Mouse (Mus musculus) retina, postnatal 7 days (tissue): ENCODE data around the gene Egfem1.

Source experiments
- DNase-seq: peaks from one replicate; pipeline ENCODE4 v3.0.0-alpha.2; 2012; ENCODE audit warnings: low read depth, low spot score

Egfem1 gene

GRCm38 (mm10) chr3:29342223-29342791 lies 260.5 kb downstream of the Egfem1 start:
- DNase-seq = no peak

- no peak for DNase-seq
Measured at GRCm38 (mm10) chr3:29345805-29346204, 264.0 kb downstream of the Egfem1 start.

- no peak for DNase-seq
Measured at GRCm38 (mm10) chr3:29366907-29367306, 285.1 kb downstream of the Egfem1 start.

- DNase-seq = no peak
Measured at GRCm38 (mm10) chr3:29370519-29370918, 288.7 kb downstream of the Egfem1 start.

- no peak for DNase-seq
Measured at GRCm38 (mm10) chr3:29381255-29381654, 299.4 kb downstream of the Egfem1 start.

GRCm38 (mm10) chr3:29399064-29399463 lies 317.2 kb downstream of the Egfem1 start:
- DNase-seq = no peak

GRCm38 (mm10) chr3:29421634-29422033 lies 339.8 kb downstream of the Egfem1 start:
- DNase-seq = no peak

- no peak for DNase-seq
Measured at GRCm38 (mm10) chr3:29432109-29433091, 350.6 kb downstream of the Egfem1 start.

- DNase-seq = no peak
Measured at GRCm38 (mm10) chr3:29443024-29443423, 361.2 kb downstream of the Egfem1 start.

GRCm38 (mm10) chr3:29444661-29445060 lies 362.8 kb downstream of the Egfem1 start:
- DNase-seq = no peak

- DNase-seq = no peak
Measured at GRCm38 (mm10) chr3:29446081-29446480, 364.3 kb downstream of the Egfem1 start.

- no peak for DNase-seq
Measured at GRCm38 (mm10) chr3:29448829-29449406, 367.1 kb downstream of the Egfem1 start.

GRCm38 (mm10) chr3:29498211-29498610 lies 416.4 kb downstream of the Egfem1 start:
- no peak for DNase-seq

- no peak for DNase-seq
Measured at GRCm38 (mm10) chr3:29499188-29499587, 417.4 kb downstream of the Egfem1 start.

- no peak for DNase-seq
Measured at GRCm38 (mm10) chr3:29525298-29525962, 443.6 kb downstream of the Egfem1 start.

GRCm38 (mm10) chr3:29525963-29526301 lies 444.1 kb downstream of the Egfem1 start:
- no peak for DNase-seq

GRCm38 (mm10) chr3:29539211-29539610 lies 457.4 kb downstream of the Egfem1 start:
- DNase-seq = no peak

- DNase-seq = no peak
Measured at GRCm38 (mm10) chr3:29539902-29540301, 458.1 kb downstream of the Egfem1 start.

GRCm38 (mm10) chr3:29541477-29542079 lies 459.8 kb downstream of the Egfem1 start:
- no peak for DNase-seq

GRCm38 (mm10) chr3:29544056-29544455 lies 462.2 kb downstream of the Egfem1 start:
- DNase-seq = no peak

GRCm38 (mm10) chr3:29563171-29563570 lies 481.3 kb downstream of the Egfem1 start:
- no peak for DNase-seq
